Mouse (Mus musculus): ENCODE results near the gene Acadvl. TPM values are rescaled to one million over a fixed set of nuclear protein-coding genes. Genes with fewer than 3 reads are reported as not detected.

Gene Acadvl
- polyA plus RNA-seq, 1 experiment from 2014 or later: 43.5 TPM

- 89% methylated on average over 23 of the region's 23 CpGs for WGBS
Observed at GRCm38 (mm10) chr11:70042309-70043085, 27.3 kb upstream of the Acadvl start.

DNA sequence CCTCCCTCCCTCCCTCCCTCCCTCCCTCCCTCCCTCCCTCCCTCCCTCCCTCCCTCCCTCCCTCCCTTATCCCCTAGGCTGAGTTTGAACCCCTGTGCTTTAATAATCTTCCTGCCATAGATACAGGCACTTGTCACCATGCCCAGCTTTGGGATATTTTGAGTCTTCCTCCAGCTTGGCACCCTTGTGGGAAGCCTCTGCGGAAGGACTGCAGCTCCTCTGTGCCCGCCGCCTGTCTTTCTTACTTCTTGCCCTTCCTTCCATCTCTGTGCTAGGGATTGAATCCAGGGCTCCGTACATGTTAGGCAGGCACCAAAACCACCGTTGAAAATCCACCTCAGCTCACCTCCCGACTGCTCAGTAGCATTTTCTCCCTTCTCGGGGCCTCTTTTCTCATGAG lies 25.0 kb upstream of the Acadvl start:
- Histone ChIP-seq H3K36me3 (replicated peaks) (peaks cover 77% of the 10 kb centered on the region), H3K4me3 (replicated peaks) (no peak overlapping the region), H3K9ac (no peak overlapping the region), H3K27me3 (no peaks in the 10 kb centered on the region), H3K4me2 (no peak overlapping the region), H3K9me3 (no peaks in the 10 kb centered on the region), H3K4me1 (peaks cover 5% of the 10 kb centered on the region; the same call in 1 of the 2 replicates), H3K27ac (no peak overlapping the region)
- no peak for ATAC-seq (ENCODE audit: low FRiP score)
- WGBS: 92% methylated on average over 7 of the region's 7 CpGs

More at GRCm38 (mm10) chr11:70042309-70043085, 27.3 kb upstream of the Acadvl start:
- Histone ChIP-seq H3K27ac (no peak overlapping the region), H3K9me3 (no peaks in the 10 kb centered on the region), H3K4me2 (no peak overlapping the region), H3K27me3 (no peaks in the 10 kb centered on the region), H3K36me3 (replicated peaks) (peaks cover 77% of the 10 kb centered on the region), H3K4me1 (peaks cover 5% of the 10 kb centered on the region; the same call in 1 of the 2 replicates), H3K4me3 (replicated peaks) (no peak overlapping the region), H3K9ac (no peak overlapping the region)
- no peak for ATAC-seq (ENCODE audit: low FRiP score)

DNA sequence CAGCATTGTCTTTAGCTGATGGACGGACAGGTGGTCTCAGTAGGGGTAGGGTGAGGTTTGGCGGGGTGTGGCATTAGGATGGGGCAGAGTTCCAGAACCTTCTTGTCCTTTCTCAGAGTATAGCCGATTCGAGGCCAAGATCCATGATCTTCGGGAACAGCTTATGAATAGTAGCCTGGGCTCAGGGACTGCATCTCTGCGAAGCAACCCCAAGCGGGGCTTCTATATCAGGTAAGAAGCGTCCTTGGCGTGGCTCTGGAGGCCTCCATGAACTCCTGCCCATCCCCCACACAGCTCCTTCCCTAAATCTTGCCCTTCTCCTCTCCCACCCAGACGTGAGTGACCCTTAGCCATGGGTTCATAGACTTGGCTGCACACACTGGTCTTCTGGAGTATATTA lies 24.4 kb upstream of the Acadvl start:
- H3K9me3 ChIP-seq: no peaks in the 10 kb centered on the region
- no peak overlapping the region for H3K4me3 ChIP-seq (replicated peaks)
- 90% methylated on average over 10 of the region's 10 CpGs for WGBS
- H3K4me1 ChIP-seq: peaks cover 4% of the 10 kb centered on the region; the same call in 1 of the 2 replicates
- peaks cover 76% of the 10 kb centered on the region for H3K36me3 ChIP-seq (replicated peaks)
- no peak overlapping the region for H3K9ac ChIP-seq
- H3K27me3 ChIP-seq: no peaks in the 10 kb centered on the region
- no peak overlapping the region for H3K27ac ChIP-seq
- no peak for ATAC-seq (ENCODE audit: low FRiP score)
- no peak overlapping the region for H3K4me2 ChIP-seq

DNA sequence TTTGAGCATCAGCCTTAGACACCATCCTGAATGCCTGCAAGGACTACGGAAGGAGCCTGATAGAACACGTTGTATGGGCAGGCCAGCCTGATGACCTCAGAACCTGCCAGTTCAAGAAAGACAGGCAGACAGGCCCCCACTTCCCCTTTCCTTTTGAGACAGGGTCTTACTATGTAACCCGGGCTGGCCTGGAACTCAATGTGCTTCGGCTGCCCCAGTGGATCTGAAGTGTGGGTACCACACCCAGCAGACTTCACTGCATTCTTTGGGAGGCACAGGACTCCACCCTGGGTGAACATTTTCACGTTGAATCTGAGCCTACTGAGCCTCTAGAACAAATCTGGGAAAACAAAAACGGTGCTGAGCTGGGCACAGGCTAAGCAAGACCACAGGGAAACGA lies 23.0 kb upstream of the Acadvl start:
- WGBS: 88% methylated on average over 7 of the region's 7 CpGs
- H3K27ac ChIP-seq: no peak overlapping the region
- no peak overlapping the region for H3K9ac ChIP-seq
- no peak for ATAC-seq (ENCODE audit: low FRiP score)
- no peaks in the 10 kb centered on the region for H3K27me3 ChIP-seq
- H3K4me1 ChIP-seq: 0 out of 2 replicates have a peak, but pooled peaks cover 3% of the 10 kb centered on the region
- H3K4me3 ChIP-seq (replicated peaks): no peak overlapping the region
- peaks cover 73% of the 10 kb centered on the region for H3K36me3 ChIP-seq (replicated peaks)
- H3K4me2 ChIP-seq: no peak overlapping the region
- H3K9me3 ChIP-seq: no peaks in the 10 kb centered on the region

- H3K9ac ChIP-seq: no peak overlapping the region
- no peaks in the 10 kb centered on the region for H3K9me3 ChIP-seq
- 0 out of 2 replicates have a peak overlapping the region, but pooled peaks have one; percentile 67 for H3K4me2 ChIP-seq
- peaks cover 39% of the 10 kb centered on the region for H3K36me3 ChIP-seq (replicated peaks)
- no peak overlapping the region for H3K27ac ChIP-seq
- no peak for ATAC-seq (ENCODE audit: low FRiP score)
- no peaks in the 10 kb centered on the region for H3K27me3 ChIP-seq
- no peak overlapping the region for H3K4me3 ChIP-seq (replicated peaks)
- 96% methylated on average over 11 of the region's 11 CpGs for WGBS
- peaks cover 44% of the 10 kb centered on the region for H3K4me1 ChIP-seq
Observed at GRCm38 (mm10) chr11:70031321-70031670, 16.1 kb upstream of the Acadvl start.

DNA sequence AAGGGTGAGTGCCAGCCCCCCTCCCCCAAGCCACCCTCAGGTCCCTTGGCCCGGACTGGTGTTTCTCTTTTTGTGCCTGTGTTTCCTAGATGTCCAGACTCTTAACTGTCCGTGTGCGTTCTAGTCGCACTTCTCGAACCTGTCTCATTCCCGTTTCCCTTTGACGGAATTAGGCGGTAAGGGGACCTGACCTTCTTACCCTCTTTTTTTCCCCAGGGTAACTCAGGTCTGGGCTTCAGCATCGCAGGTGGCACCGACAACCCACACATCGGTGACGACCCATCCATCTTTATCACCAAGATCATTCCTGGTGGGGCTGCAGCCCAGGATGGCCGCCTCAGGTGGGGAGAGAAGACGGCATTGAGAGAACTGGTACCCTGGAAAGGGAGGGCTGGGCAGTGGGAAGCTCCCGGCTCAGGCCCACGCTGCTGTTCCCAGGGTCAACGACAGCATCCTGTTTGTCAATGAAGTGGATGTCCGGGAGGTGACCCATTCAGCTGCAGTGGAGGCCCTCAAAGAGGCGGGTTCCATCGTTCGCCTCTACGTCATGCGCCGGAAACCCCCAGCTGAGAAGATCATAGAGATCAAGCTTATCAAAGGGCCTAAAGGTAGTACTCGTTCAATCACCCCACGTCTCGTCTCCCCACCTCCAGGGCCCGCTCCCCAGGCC lies 15.6 kb upstream of the Acadvl start:
- Histone ChIP-seq H3K27me3 (no peaks in the 10 kb centered on the region), H3K36me3 (replicated peaks) (peaks cover 39% of the 10 kb centered on the region), H3K4me3 (replicated peaks) (peak overlapping the region; percentile 36; the same call in 1 of the 2 replicates), H3K27ac (peak overlapping the region; percentile 96), H3K9me3 (no peaks in the 10 kb centered on the region), H3K4me1 (peaks cover 49% of the 10 kb centered on the region), H3K9ac (0 out of 2 replicates have a peak overlapping the region, but pooled peaks have one; percentile 57), H3K4me2 (peak overlapping the region; percentile 67)
- ATAC-seq (ENCODE audit: low FRiP score): no peak
- 94% methylated on average over 28 of the region's 28 CpGs for WGBS

DNA sequence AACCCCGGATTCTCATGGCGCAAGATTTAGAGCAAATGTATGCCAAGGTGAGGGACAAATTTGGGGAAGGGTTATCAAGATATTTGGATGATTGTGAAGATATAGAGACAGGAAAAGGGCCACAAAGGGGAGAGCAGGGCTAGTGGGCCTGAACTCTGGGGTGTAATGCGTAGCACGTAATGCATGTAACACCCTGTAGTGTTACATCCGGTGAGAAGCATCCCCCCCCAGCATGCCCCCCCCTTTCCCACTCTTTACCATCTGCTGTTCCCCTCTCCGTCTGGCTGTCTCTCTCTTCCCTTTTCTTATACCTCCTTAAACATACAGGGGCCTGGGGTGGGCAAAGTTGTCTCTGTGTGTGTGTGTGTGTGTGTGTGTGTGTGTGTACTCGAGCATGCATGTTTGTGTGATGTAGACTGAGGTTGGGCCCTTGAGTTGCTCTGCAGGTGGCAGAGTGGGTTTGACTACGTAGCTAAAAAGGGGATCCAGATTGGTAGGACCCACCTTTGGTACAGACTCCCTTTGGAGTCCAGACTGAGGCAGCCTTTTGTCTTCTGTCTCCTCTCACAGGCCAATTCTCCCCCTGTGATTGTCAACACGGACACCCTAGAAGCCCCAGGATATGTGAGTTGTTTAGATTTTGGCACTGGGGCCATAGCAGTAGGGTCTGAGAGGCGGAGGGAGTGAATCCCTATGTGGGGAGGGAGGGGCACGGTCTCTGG lies 14.8 kb upstream of the Acadvl start:
- ATAC-seq (ENCODE audit: low FRiP score): peak; percentile 56
- peaks cover 37% of the 10 kb centered on the region for H3K36me3 ChIP-seq (replicated peaks)
- peak overlapping the region; percentile 96 for H3K27ac ChIP-seq
- H3K9ac ChIP-seq: peak overlapping the region; percentile 57
- peak overlapping the region; percentile 36 for H3K4me3 ChIP-seq (replicated peaks)
- no peaks in the 10 kb centered on the region for H3K27me3 ChIP-seq
- no peaks in the 10 kb centered on the region for H3K9me3 ChIP-seq
- H3K4me2 ChIP-seq: peak overlapping the region; percentile 67
- H3K4me1 ChIP-seq: peaks cover 57% of the 10 kb centered on the region
- 23% methylated on average over 11 of the region's 11 CpGs for WGBS

DNA sequence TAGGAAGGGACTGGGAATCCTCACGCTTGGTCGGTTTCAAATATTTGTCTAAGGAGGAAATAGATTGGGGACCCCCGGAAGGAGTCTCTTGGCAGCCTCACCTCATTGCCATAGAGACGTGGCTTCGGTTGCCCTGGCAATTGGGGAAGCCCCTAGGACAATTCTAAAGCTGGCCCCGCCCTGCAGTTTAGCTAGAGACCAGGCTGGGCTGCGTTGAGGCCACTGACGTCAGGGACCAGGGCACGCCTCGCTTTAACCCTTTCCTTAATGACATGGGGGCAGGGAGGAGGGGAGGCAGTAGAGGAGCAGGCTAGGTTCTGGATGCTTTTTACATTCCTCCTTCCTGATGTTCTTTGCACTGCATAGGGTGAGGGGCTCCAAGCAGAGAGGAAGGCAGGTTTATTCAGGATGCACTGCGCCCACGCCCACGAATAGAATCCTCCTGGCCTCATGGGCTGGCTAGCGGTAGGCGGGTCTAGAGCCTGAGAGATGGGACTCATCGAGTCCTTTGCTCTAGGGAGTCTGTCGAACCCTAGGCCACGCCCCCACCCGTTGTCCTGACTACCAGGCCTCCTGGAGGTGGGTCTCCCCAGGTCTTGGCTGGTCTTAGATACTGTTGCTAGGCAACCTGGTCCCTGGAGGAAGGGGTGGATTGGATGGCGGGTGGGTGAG lies 14.1 kb upstream of the Acadvl start:
- Histone ChIP-seq H3K9me3 (no peaks in the 10 kb centered on the region), H3K9ac (peak overlapping the region; percentile 57), H3K27me3 (no peaks in the 10 kb centered on the region), H3K4me2 (peak overlapping the region; percentile 67), H3K4me3 (replicated peaks) (peak overlapping the region; percentile 36), H3K4me1 (peaks cover 64% of the 10 kb centered on the region), H3K36me3 (replicated peaks) (peaks cover 33% of the 10 kb centered on the region), H3K27ac (peak overlapping the region; percentile 96)
- 0% methylated on average over 20 of the region's 20 CpGs for WGBS
- peak; percentile 95 for ATAC-seq (ENCODE audit: low FRiP score)

DNA sequence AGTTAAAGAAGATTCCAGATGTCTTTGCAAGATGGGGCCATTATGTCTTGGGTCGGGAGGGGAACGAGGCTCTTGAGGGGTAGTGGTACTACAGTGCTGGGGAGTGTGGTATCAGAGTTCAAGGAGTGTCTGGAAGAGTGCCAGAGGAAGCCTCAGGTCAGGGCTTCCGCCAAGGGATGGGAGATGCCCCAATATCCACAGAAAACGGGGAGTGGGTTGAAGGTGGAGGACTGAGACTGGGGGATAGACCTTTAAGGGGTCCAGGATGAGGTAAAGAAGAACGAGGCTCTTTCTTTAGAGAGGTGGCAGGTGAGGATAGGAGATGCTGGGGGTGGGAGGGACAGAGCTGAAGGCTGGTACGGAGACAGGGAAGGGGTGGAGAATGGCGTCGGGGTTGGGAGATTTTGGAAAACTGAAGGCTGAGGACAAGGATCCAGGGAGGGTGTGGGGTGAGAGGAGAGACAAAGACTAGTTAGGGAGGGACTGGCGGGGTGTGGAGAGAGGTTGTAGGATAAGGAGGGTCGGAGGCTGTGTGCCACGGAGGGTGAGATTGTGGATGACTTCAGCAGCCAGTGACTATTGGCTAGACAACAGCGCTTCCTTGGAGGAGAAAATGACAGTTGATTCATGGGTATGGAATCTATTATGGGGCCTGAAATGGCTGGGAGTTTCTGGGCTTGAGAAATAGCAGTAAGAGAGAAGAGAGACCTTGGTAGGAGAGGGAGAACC lies 13.4 kb upstream of the Acadvl start:
- Histone ChIP-seq H3K4me2 (peak overlapping the region; percentile 67), H3K27me3 (no peaks in the 10 kb centered on the region), H3K36me3 (replicated peaks) (peaks cover 27% of the 10 kb centered on the region), H3K9ac (peak overlapping the region; percentile 39), H3K27ac (peak overlapping the region; percentile 96), H3K4me3 (replicated peaks) (peak overlapping the region; percentile 36), H3K4me1 (peaks cover 70% of the 10 kb centered on the region), H3K9me3 (no peaks in the 10 kb centered on the region)
- WGBS: 21% methylated on average over 12 of the region's 12 CpGs
- peak; percentile 2; the same call in 1 of the 2 replicates for ATAC-seq (ENCODE audit: low FRiP score)

DNA sequence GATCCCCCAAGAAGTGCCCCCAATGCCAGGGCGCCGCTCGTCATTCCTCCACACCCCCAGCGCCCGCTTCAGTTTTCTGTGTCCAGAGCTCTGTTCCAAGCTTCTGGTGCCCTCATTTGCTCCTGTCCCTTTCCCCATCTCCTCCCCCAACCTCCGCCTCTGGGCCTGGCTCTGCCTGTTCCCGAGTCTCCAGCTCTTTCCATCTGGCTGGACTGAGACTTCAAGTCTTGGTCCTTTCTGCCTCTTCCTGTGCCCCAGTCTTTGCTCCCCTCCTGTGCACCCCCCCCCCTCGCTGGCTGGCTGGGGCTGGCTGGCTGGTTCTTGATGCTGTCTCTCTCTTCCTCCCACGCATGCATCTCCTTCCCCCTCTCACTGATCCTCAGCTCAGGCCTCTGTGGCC lies 12.2 kb upstream of the Acadvl start:
- no peak for ATAC-seq (ENCODE audit: low FRiP score)
- Histone ChIP-seq H3K4me2 (peak overlapping the region; percentile 67), H3K9ac (peak overlapping the region; percentile 36), H3K36me3 (replicated peaks) (peaks cover 19% of the 10 kb centered on the region), H3K4me3 (replicated peaks) (peak overlapping the region; percentile 28), H3K27ac (peak overlapping the region; percentile 96), H3K27me3 (no peaks in the 10 kb centered on the region), H3K9me3 (no peaks in the 10 kb centered on the region), H3K4me1 (peaks cover 82% of the 10 kb centered on the region)
- WGBS: 33% methylated on average over 9 of the region's 9 CpGs

DNA sequence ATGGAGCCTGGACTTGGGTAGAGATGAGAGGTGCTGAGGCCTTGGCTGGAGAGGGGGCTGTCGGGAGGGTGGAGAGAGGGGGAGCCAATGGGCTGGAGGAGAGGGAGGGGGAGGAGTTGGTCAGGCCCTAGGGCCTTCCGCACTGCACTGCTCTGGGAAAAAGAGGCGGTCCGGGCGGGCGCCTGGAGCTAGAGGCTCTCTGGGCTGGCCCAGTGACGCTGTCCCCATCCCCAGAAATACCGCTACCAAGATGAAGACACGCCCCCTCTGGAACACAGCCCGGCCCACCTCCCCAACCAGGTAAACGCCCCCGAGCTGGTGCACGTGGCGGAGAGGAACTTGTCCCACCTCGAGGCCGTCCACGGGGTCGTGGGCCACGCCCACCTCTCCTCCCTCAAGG lies 11.5 kb upstream of the Acadvl start:
- WGBS: 1% methylated on average over 14 of the region's 19 CpGs

More for the DNA sequence above, 11.5 kb upstream of the Acadvl start:
- peaks cover 87% of the 10 kb centered on the region for H3K4me1 ChIP-seq
- ATAC-seq (ENCODE audit: low FRiP score): 0 out of 2 replicates have a peak, but pooled peaks have one; percentile 8
- peaks cover 12% of the 10 kb centered on the region for H3K36me3 ChIP-seq (replicated peaks)
- H3K4me2 ChIP-seq: peak overlapping the region; percentile 67
- H3K27me3 ChIP-seq: no peaks in the 10 kb centered on the region
- H3K4me3 ChIP-seq (replicated peaks): peak overlapping the region; percentile 28
- no peaks in the 10 kb centered on the region for H3K9me3 ChIP-seq
- peak overlapping the region; percentile 36 for H3K9ac ChIP-seq
- peak overlapping the region; percentile 96 for H3K27ac ChIP-seq

Measured in forebrain, embryonic 12.5 days (tissue).